Mouse (Mus musculus) urinary bladder, postnatal 4 days (tissue): ENCODE measurements around the gene Taar2.

Source experiments
- DNase-seq, 2 experiments: peaks; one replicate each; pipeline ENCODE4 v3.0.0; 2021 to 2022; ENCODE audit warnings: low spot score in 2 of 2

Gene Taar2

DNA sequence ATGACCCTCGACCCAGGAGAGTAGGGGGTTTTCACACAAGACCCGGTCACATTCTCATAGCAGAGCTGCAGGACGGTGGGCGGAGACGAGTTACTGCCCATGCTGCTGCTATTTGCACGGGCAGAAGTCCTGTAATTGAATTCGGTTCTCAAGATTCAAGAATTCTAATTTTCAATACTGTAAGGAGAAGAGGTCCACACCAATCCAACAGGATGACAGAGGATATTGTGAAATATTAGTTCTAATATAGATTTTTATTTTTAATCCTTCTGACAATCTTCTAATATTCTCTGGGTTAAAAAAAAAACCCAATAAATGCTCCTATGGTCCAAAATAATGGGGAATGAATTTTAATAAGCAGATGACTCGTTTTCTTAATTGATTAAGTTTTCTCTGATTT is 47.2 kb downstream of the Taar2 start, which contains the start of gene Taar6:
Gene Taar6, minus strand, starts transcription at position 101 of the 400 bp plus-strand sequence.
- no peak for DNase-seq

DNA sequence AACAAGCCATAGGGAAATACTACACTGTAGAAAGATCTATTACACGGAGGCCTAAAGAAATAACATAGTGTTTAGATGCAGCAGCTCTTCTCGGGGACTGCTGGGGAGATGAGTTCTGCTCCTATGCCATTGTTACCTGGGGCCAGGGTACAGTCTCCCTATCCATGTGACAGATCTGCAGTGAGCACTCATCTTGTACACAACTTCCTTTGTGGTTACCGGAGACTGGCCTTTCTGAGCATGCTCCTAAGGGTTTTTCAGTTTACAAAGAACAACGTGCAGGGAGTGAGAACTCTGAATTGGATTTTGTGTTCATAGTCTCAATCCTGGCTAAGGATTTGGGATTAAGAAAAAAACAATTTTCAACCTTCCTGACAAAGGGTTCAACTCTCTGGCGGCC is 48.0 kb downstream of the Taar2 start:
- no peak for DNase-seq
